Mouse (Mus musculus) cerebellum, adult 9-11 months (tissue): ENCODE measurements around the gene Upp2.

ENCODE experiments used
- DNase-seq: peaks from one replicate; pipeline ENCODE4 v3.0.0; 2022

The Upp2 gene

GRCm38 (mm10) chr2:58552296-58552695, 14.8 kb upstream of the Upp2 start:
- no peak for DNase-seq

GRCm38 (mm10) chr2:58557045-58557845, 9.9 kb upstream of the Upp2 start:
- no peak for DNase-seq

GRCm38 (mm10) chr2:58562137-58562536, 5.0 kb upstream of the Upp2 start:
- no peak for DNase-seq

- peak; percentile 74 for DNase-seq
Measured at GRCm38 (mm10) chr2:58565267-58565666, 1.8 kb upstream of the Upp2 start.

- peak; percentile 54 for DNase-seq
Measured at GRCm38 (mm10) chr2:58566049-58566409, 1.1 kb upstream of the Upp2 start.

- peak; percentile 82 for DNase-seq
Measured at GRCm38 (mm10) chr2:58566410-58567065, 560 bp upstream of the Upp2 start.

- DNase-seq, result peak; percentile 39
Measured at GRCm38 (mm10) chr2:58567866-58568719, 995 bp downstream of the Upp2 start.

- DNase-seq, result peak; percentile 30
Measured at GRCm38 (mm10) chr2:58568841-58569645, 1.9 kb downstream of the Upp2 start.

- DNase-seq, result no peak
Measured at GRCm38 (mm10) chr2:58574167-58574566, 7.1 kb downstream of the Upp2 start.

GRCm38 (mm10) chr2:58586311-58586710, 19.2 kb downstream of the Upp2 start:
- DNase-seq, result no peak

GRCm38 (mm10) chr2:58589637-58590036, 22.5 kb downstream of the Upp2 start:
- DNase-seq, result no peak

- DNase-seq, result no peak
Measured at GRCm38 (mm10) chr2:58590055-58590454, 23.0 kb downstream of the Upp2 start.

- no peak for DNase-seq
Measured at GRCm38 (mm10) chr2:58595350-58595749, 28.3 kb downstream of the Upp2 start.

- peak; percentile 87 for DNase-seq
Measured at GRCm38 (mm10) chr2:58596774-58597342, 29.8 kb downstream of the Upp2 start.

GRCm38 (mm10) chr2:58597556-58597955, 30.5 kb downstream of the Upp2 start:
- DNase-seq, result peak; percentile 35

GRCm38 (mm10) chr2:58599639-58600038, 32.5 kb downstream of the Upp2 start:
- DNase-seq, result no peak

GRCm38 (mm10) chr2:58601382-58601781, 34.3 kb downstream of the Upp2 start:
- DNase-seq, result no peak

GRCm38 (mm10) chr2:58603379-58603778, 36.3 kb downstream of the Upp2 start:
- no peak for DNase-seq

- DNase-seq, result no peak
Measured at GRCm38 (mm10) chr2:58604791-58605190, 37.7 kb downstream of the Upp2 start.

- DNase-seq, result peak; percentile 30
Measured at GRCm38 (mm10) chr2:58613720-58614119, 46.6 kb downstream of the Upp2 start.

GRCm38 (mm10) chr2:58614851-58615250, 47.8 kb downstream of the Upp2 start:
- DNase-seq, result no peak

- DNase-seq, result peak; percentile 12
Measured at GRCm38 (mm10) chr2:58615766-58616165, 48.7 kb downstream of the Upp2 start.
